Mouse (Mus musculus): Measurements from ENCODE around the gene Cfl2.

- TF ChIP-seq CTCF (IDR thresholded peaks at IDR 0.05; ENCODE audit: low read depth) (peak; percentile 98), EP300 (optimal IDR thresholded peaks at IDR 0.05) (no peak)
These were observed 32.1 kb downstream of the Cfl2 start for GRCm38 (mm10) chr12:54830574-54830973.

Measured in stomach, postnatal 0 days (tissue).